Mouse (Mus musculus): Measurements from ENCODE around the gene Gm44511. TPM values are rescaled to one million over a fixed set of nuclear protein-coding genes. Genes with fewer than 3 reads are reported as not detected.
"Not testable (repeated sequence)": the region's sequence is repeated elsewhere in the genome, so short reads cannot be mapped to it uniquely, and the experiment has no call there.

Gm44511 gene
- polyA plus RNA-seq, 1 experiment from 2014 or later, result not detected

- peak overlapping the region; percentile 64 for H3K4me2 ChIP-seq
- DNase-seq (ENCODE audit: low spot score), result peak; percentile 39
- H3K9me3 ChIP-seq (ENCODE audit: control insufficient read depth, low read length), result no peaks in the 10 kb centered on the region
- no peak overlapping the region for H3K27ac ChIP-seq (ENCODE audit: low read depth, low read length)
- H3K9ac ChIP-seq (ENCODE audit: low read depth, low read length), result peak overlapping the region; percentile 56
- H3K4me1 ChIP-seq (replicated peaks; ENCODE audit: control insufficient read depth, insufficient read depth, low read length), result peaks cover 3% of the 10 kb centered on the region
- no peak for ATAC-seq (replicated peaks; ENCODE audit: low FRiP score)
- H3K36me3 ChIP-seq (ENCODE audit: control insufficient read depth, insufficient read depth, low read length), result no peaks in the 10 kb centered on the region
- H3K27me3 ChIP-seq (replicated peaks; ENCODE audit: control insufficient read depth, insufficient read depth, low read length), result no peaks in the 10 kb centered on the region
- WGBS, result 54% methylated on average over 5 of the region's 5 CpGs
- H3K4me3 ChIP-seq (ENCODE audit: low read depth, low read length), result peak overlapping the region; percentile 65
Measured at GRCm38 (mm10) chr6:128761144-128761540, 65.0 kb downstream of the Gm44511 start.

GRCm38 (mm10) chr6:128760416-128761143 is 65.5 kb downstream of the Gm44511 start:
- under 1% methylated on average over 44 of the region's 44 CpGs for WGBS

GRCm38 (mm10) chr6:128760016-128760415 is 66.1 kb downstream of the Gm44511 start:
- under 1% methylated on average over 22 of the region's 22 CpGs for WGBS
- peak; percentile 60 for ATAC-seq (replicated peaks; ENCODE audit: low FRiP score)
- Histone ChIP-seq H3K4me2 (peak overlapping the region; percentile 57), H3K9ac (ENCODE audit: low read depth, low read length) (peak overlapping the region; percentile 71), H3K27ac (ENCODE audit: low read depth, low read length) (peak overlapping the region; percentile 71; the same call in 1 of the 2 replicates), H3K4me3 (ENCODE audit: low read depth, low read length) (peak overlapping the region; percentile 65)
- H3K27me3 ChIP-seq (replicated peaks; ENCODE audit: control insufficient read depth, insufficient read depth, low read length); H3K4me1 ChIP-seq (replicated peaks; ENCODE audit: control insufficient read depth, insufficient read depth, low read length); H3K9me3 ChIP-seq (ENCODE audit: control insufficient read depth, low read length); H3K36me3 ChIP-seq (ENCODE audit: control insufficient read depth, insufficient read depth, low read length): not testable (repeated sequence)
- peak; percentile 88 for DNase-seq (ENCODE audit: low spot score)

More at GRCm38 (mm10) chr6:128760416-128761143, 65.5 kb downstream of the Gm44511 start:
- not testable (repeated sequence) for H3K36me3 ChIP-seq (ENCODE audit: control insufficient read depth, insufficient read depth, low read length); H3K9me3 ChIP-seq (ENCODE audit: control insufficient read depth, low read length); H3K27me3 ChIP-seq (replicated peaks; ENCODE audit: control insufficient read depth, insufficient read depth, low read length); H3K4me1 ChIP-seq (replicated peaks; ENCODE audit: control insufficient read depth, insufficient read depth, low read length)
- Histone ChIP-seq H3K9ac (ENCODE audit: low read depth, low read length) (peak overlapping the region; percentile 71), H3K27ac (ENCODE audit: low read depth, low read length) (peak overlapping the region; percentile 71; the same call in 1 of the 2 replicates), H3K4me3 (ENCODE audit: low read depth, low read length) (peak overlapping the region; percentile 65), H3K4me2 (peak overlapping the region; percentile 64)
- ATAC-seq (replicated peaks; ENCODE audit: low FRiP score) (peak; percentile 66), DNase-seq (ENCODE audit: low spot score) (peak; percentile 89)

- Histone ChIP-seq H3K4me1 (replicated peaks; ENCODE audit: control insufficient read depth, insufficient read depth, low read length) (peaks cover 3% of the 10 kb centered on the region), H3K4me2 (peak overlapping the region; percentile 35), H3K36me3 (ENCODE audit: control insufficient read depth, insufficient read depth, low read length) (no peaks in the 10 kb centered on the region), H3K9ac (ENCODE audit: low read depth, low read length) (no peak overlapping the region), H3K4me3 (ENCODE audit: low read depth, low read length) (no peak overlapping the region), H3K27me3 (replicated peaks; ENCODE audit: control insufficient read depth, insufficient read depth, low read length) (no peaks in the 10 kb centered on the region), H3K27ac (ENCODE audit: low read depth, low read length) (no peak overlapping the region), H3K9me3 (ENCODE audit: control insufficient read depth, low read length) (no peaks in the 10 kb centered on the region)
- no peak for ATAC-seq (replicated peaks; ENCODE audit: low FRiP score)
- DNase-seq (ENCODE audit: low spot score), result no peak
- 78% methylated on average over 5 of the region's 5 CpGs for WGBS
Measured at GRCm38 (mm10) chr6:128759221-128759950, 66.7 kb downstream of the Gm44511 start.

- not testable (repeated sequence) for H3K4me1 ChIP-seq (replicated peaks; ENCODE audit: control insufficient read depth, insufficient read depth, low read length); H3K9me3 ChIP-seq (ENCODE audit: control insufficient read depth, low read length); DNase-seq (ENCODE audit: low spot score); H3K27me3 ChIP-seq (replicated peaks; ENCODE audit: control insufficient read depth, insufficient read depth, low read length); ATAC-seq (replicated peaks; ENCODE audit: low FRiP score); H3K4me2 ChIP-seq; H3K4me3 ChIP-seq (ENCODE audit: low read depth, low read length); H3K9ac ChIP-seq (ENCODE audit: low read depth, low read length); H3K27ac ChIP-seq (ENCODE audit: low read depth, low read length); H3K36me3 ChIP-seq (ENCODE audit: control insufficient read depth, insufficient read depth, low read length)
- 32% methylated on average over 4 of the region's 4 CpGs for WGBS
Measured at GRCm38 (mm10) chr6:128755402-128755763, 70.7 kb downstream of the Gm44511 start.

GRCm38 (mm10) chr6:128754748-128755401 is 71.2 kb downstream of the Gm44511 start:
- ATAC-seq (replicated peaks; ENCODE audit: low FRiP score), result peak; percentile 40; the same call in 1 of the 2 replicates
- H3K4me2 ChIP-seq; H3K36me3 ChIP-seq (ENCODE audit: control insufficient read depth, insufficient read depth, low read length); H3K4me3 ChIP-seq (ENCODE audit: low read depth, low read length); H3K27ac ChIP-seq (ENCODE audit: low read depth, low read length); H3K9me3 ChIP-seq (ENCODE audit: control insufficient read depth, low read length); H3K4me1 ChIP-seq (replicated peaks; ENCODE audit: control insufficient read depth, insufficient read depth, low read length); H3K27me3 ChIP-seq (replicated peaks; ENCODE audit: control insufficient read depth, insufficient read depth, low read length); DNase-seq (ENCODE audit: low spot score); H3K9ac ChIP-seq (ENCODE audit: low read depth, low read length): not testable (repeated sequence)
- WGBS, result 64% methylated on average over 12 of the region's 12 CpGs

- H3K36me3 ChIP-seq (ENCODE audit: control insufficient read depth, insufficient read depth, low read length); H3K9ac ChIP-seq (ENCODE audit: low read depth, low read length); DNase-seq (ENCODE audit: low spot score); H3K27ac ChIP-seq (ENCODE audit: low read depth, low read length); H3K9me3 ChIP-seq (ENCODE audit: control insufficient read depth, low read length); H3K4me1 ChIP-seq (replicated peaks; ENCODE audit: control insufficient read depth, insufficient read depth, low read length); H3K4me3 ChIP-seq (ENCODE audit: low read depth, low read length); H3K4me2 ChIP-seq; H3K27me3 ChIP-seq (replicated peaks; ENCODE audit: control insufficient read depth, insufficient read depth, low read length): not testable (repeated sequence)
- ATAC-seq (replicated peaks; ENCODE audit: low FRiP score), result peak; percentile 62
- 29% methylated on average over 9 of the region's 10 CpGs for WGBS
Measured at GRCm38 (mm10) chr6:128754265-128754664, 71.8 kb downstream of the Gm44511 start.

GRCm38 (mm10) chr6:128753610-128754224 is 72.4 kb downstream of the Gm44511 start:
- not testable (repeated sequence) for H3K9me3 ChIP-seq (ENCODE audit: control insufficient read depth, low read length); H3K9ac ChIP-seq (ENCODE audit: low read depth, low read length); H3K4me2 ChIP-seq; H3K27me3 ChIP-seq (replicated peaks; ENCODE audit: control insufficient read depth, insufficient read depth, low read length); DNase-seq (ENCODE audit: low spot score); H3K36me3 ChIP-seq (ENCODE audit: control insufficient read depth, insufficient read depth, low read length); H3K4me1 ChIP-seq (replicated peaks; ENCODE audit: control insufficient read depth, insufficient read depth, low read length); H3K27ac ChIP-seq (ENCODE audit: low read depth, low read length); H3K4me3 ChIP-seq (ENCODE audit: low read depth, low read length)
- WGBS, result 39% methylated on average over 7 of the region's 8 CpGs
- ATAC-seq (replicated peaks; ENCODE audit: low FRiP score), result peak; percentile 85

Data from liver, embryonic 11.5 days (tissue).